Mouse (Mus musculus) neural tube, embryonic 15.5 days (tissue): ENCODE measurements around the gene Ank2. TPM values are rescaled to one million over a fixed set of nuclear protein-coding genes. Genes with fewer than 3 reads are reported as not detected.

ENCODE experiments used
- ATAC-seq: fragments of 200-750 bp; cut with Nextera tagmentation; 2 replicates; pipeline ENCODE4 v1.8.0; 2017; ENCODE audit warnings: mild to moderate bottlenecking, moderate TSS enrichment, moderate library complexity; ENCODE audit not compliant: low FRiP score
- H3K27ac ChIP-seq: fragments of 300-500 bp; sonication (generic); replicated peaks from 2 replicates; pipeline ENCODE4 v1.5.1; 2015; ENCODE audit warnings: mild to moderate bottlenecking, inconsistent platforms
- H3K27me3 ChIP-seq: fragments of 300-500 bp; sonication (generic); replicated peaks from 2 replicates; pipeline ENCODE4 v1.6.1; 2015; ENCODE audit warnings: inconsistent platforms
- H3K36me3 ChIP-seq: fragments of 300-500 bp; sonication (generic); 2 replicates; pipeline ENCODE4 v1.6.1; 2015; ENCODE audit warnings: inconsistent platforms
- H3K4me1 ChIP-seq: fragments of 300-500 bp; sonication (generic); 2 replicates; pipeline ENCODE4 v1.6.1; 2015; ENCODE audit warnings: inconsistent platforms
- H3K4me2 ChIP-seq: fragments of 300-500 bp; sonication (generic); 2 replicates; pipeline ENCODE4 v1.6.1; 2015; ENCODE audit warnings: inconsistent platforms, mild to moderate bottlenecking, moderate library complexity
- H3K4me3 ChIP-seq: fragments of 300-500 bp; sonication (generic); replicated peaks from 2 replicates; pipeline ENCODE4 v1.5.1; 2015; ENCODE audit warnings: mild to moderate bottlenecking, inconsistent platforms
- H3K9ac ChIP-seq: fragments of 300-500 bp; sonication (generic); replicated peaks from 2 replicates; pipeline ENCODE4 v1.6.1; 2015; ENCODE audit warnings: mild to moderate bottlenecking, inconsistent platforms
- H3K9me3 ChIP-seq: fragments of 300-500 bp; sonication (generic); replicated peaks from 2 replicates; pipeline ENCODE4 v1.6.1; 2016; ENCODE audit warnings: inconsistent platforms
- WGBS: fragments of 180-500 bp; shearing (Covaris S2); methylation state at CpG from one replicate; pipeline ENCODE4 v1.1.7; 2015; ENCODE audit warnings: mixed read lengths; 5-methylcytosine and 5-hydroxymethylcytosine counted together
- polyA plus RNA-seq: library from polyadenylated mRNA; unstranded; fragments of >200 nt; fragmentation: Nextera tagmentation; extraction: Ambion mirVana; gene quantifications from 2 replicates; pipeline ENCODE4 v1.2.1, GENCODE M21; 2015

Gene Ank2
- polyA plus RNA-seq, 1 experiment from 2014 or later: 166 TPM

- no peak overlapping the region for H3K4me3 ChIP-seq
- 53% methylated on average over 1 of the region's 1 CpGs for WGBS
- no peak overlapping the region for H3K4me2 ChIP-seq
- ATAC-seq: no peak
- no peaks in the 10 kb centered on the region for H3K36me3 ChIP-seq
- H3K4me1 ChIP-seq: 0 out of 2 replicates have a peak, but pooled peaks cover 2% of the 10 kb centered on the region
- H3K9ac ChIP-seq: no peak overlapping the region
- no peak overlapping the region for H3K27ac ChIP-seq
- H3K9me3 ChIP-seq: no peaks in the 10 kb centered on the region
- no peaks in the 10 kb centered on the region for H3K27me3 ChIP-seq
Measured at GRCm38 (mm10) chr3:127087574-127087973, 411.6 kb downstream of the Ank2 start.

GRCm38 (mm10) chr3:127086834-127087506 lies 412.2 kb downstream of the Ank2 start:
- no peak overlapping the region for H3K9ac ChIP-seq
- no peaks in the 10 kb centered on the region for H3K27me3 ChIP-seq
- H3K9me3 ChIP-seq: no peaks in the 10 kb centered on the region
- 13% methylated on average over 3 of the region's 3 CpGs for WGBS
- no peak overlapping the region for H3K4me3 ChIP-seq
- H3K27ac ChIP-seq: no peak overlapping the region
- no peaks in the 10 kb centered on the region for H3K36me3 ChIP-seq
- ATAC-seq: no peak
- H3K4me2 ChIP-seq: no peak overlapping the region
- H3K4me1 ChIP-seq: 0 out of 2 replicates have a peak, but pooled peaks cover 2% of the 10 kb centered on the region

- Histone ChIP-seq H3K27me3 (no peaks in the 10 kb centered on the region), H3K4me2 (no peak overlapping the region), H3K9me3 (no peaks in the 10 kb centered on the region), H3K4me3 (no peak overlapping the region), H3K36me3 (no peaks in the 10 kb centered on the region; the same call in 1 of the 2 replicates), H3K27ac (no peak overlapping the region), H3K9ac (no peak overlapping the region), H3K4me1 (no peaks in the 10 kb centered on the region)
- 97% methylated on average over 5 of the region's 5 CpGs for WGBS
- no peak for ATAC-seq
Measured at GRCm38 (mm10) chr3:127077369-127077768, 421.8 kb downstream of the Ank2 start.

GRCm38 (mm10) chr3:127075531-127076280 lies 423.4 kb downstream of the Ank2 start:
- Histone ChIP-seq H3K4me1 (no peaks in the 10 kb centered on the region), H3K9ac (no peak overlapping the region), H3K27me3 (no peaks in the 10 kb centered on the region), H3K4me3 (no peak overlapping the region), H3K9me3 (no peaks in the 10 kb centered on the region), H3K27ac (no peak overlapping the region), H3K36me3 (no peaks in the 10 kb centered on the region; the same call in 1 of the 2 replicates), H3K4me2 (no peak overlapping the region)
- WGBS: 73% methylated on average over 8 of the region's 8 CpGs
- no peak for ATAC-seq

GRCm38 (mm10) chr3:127071471-127071870 lies 427.7 kb downstream of the Ank2 start:
- no peaks in the 10 kb centered on the region for H3K27me3 ChIP-seq
- WGBS: 64% methylated on average over 1 of the region's 1 CpGs
- no peaks in the 10 kb centered on the region for H3K9me3 ChIP-seq
- no peak overlapping the region for H3K9ac ChIP-seq
- no peak overlapping the region for H3K27ac ChIP-seq
- H3K4me3 ChIP-seq: no peak overlapping the region
- H3K4me1 ChIP-seq: no peaks in the 10 kb centered on the region
- no peaks in the 10 kb centered on the region; the same call in 1 of the 2 replicates for H3K36me3 ChIP-seq
- no peak for ATAC-seq
- H3K4me2 ChIP-seq: no peak overlapping the region

GRCm38 (mm10) chr3:127063654-127064386 lies 435.3 kb downstream of the Ank2 start:
- no peak for ATAC-seq
- no peak overlapping the region for H3K4me3 ChIP-seq

GRCm38 (mm10) chr3:127059671-127060070 lies 439.5 kb downstream of the Ank2 start:
- no peak overlapping the region for H3K27ac ChIP-seq

More at GRCm38 (mm10) chr3:127063654-127064386, 435.3 kb downstream of the Ank2 start:
- Histone ChIP-seq H3K27me3 (no peaks in the 10 kb centered on the region), H3K4me2 (no peak overlapping the region), H3K4me1 (no peaks in the 10 kb centered on the region), H3K9me3 (no peaks in the 10 kb centered on the region), H3K9ac (no peak overlapping the region), H3K36me3 (no peaks in the 10 kb centered on the region), H3K27ac (no peak overlapping the region)
- WGBS: 86% methylated on average over 5 of the region's 5 CpGs

GRCm38 (mm10) chr3:127041288-127041687 lies 457.9 kb downstream of the Ank2 start:
- Histone ChIP-seq H3K36me3 (peaks cover 14% of the 10 kb centered on the region), H3K27ac (no peak overlapping the region), H3K4me2 (no peak overlapping the region), H3K4me1 (no peaks in the 10 kb centered on the region), H3K4me3 (no peak overlapping the region), H3K27me3 (no peaks in the 10 kb centered on the region), H3K9ac (no peak overlapping the region), H3K9me3 (no peaks in the 10 kb centered on the region)
- no peak for ATAC-seq
- 91% methylated on average over 7 of the region's 7 CpGs for WGBS

More at GRCm38 (mm10) chr3:127059671-127060070, 439.5 kb downstream of the Ank2 start:
- no peak overlapping the region for H3K4me2 ChIP-seq
- H3K9me3 ChIP-seq: no peaks in the 10 kb centered on the region
- no peaks in the 10 kb centered on the region for H3K4me1 ChIP-seq
- H3K27me3 ChIP-seq: no peaks in the 10 kb centered on the region
- ATAC-seq: no peak
- WGBS: 93% methylated on average over 4 of the region's 4 CpGs
- no peak overlapping the region for H3K4me3 ChIP-seq
- H3K36me3 ChIP-seq: no peaks in the 10 kb centered on the region
- no peak overlapping the region for H3K9ac ChIP-seq

- no peaks in the 10 kb centered on the region for H3K27me3 ChIP-seq
- WGBS: 90% methylated on average over 7 of the region's 7 CpGs
Measured at GRCm38 (mm10) chr3:127038570-127038969, 460.6 kb downstream of the Ank2 start.

GRCm38 (mm10) chr3:127036118-127036517 lies 463.0 kb downstream of the Ank2 start:
- no peak overlapping the region for H3K27ac ChIP-seq
- no peak overlapping the region for H3K9ac ChIP-seq
- 79% methylated on average over 5 of the region's 5 CpGs for WGBS
- no peak for ATAC-seq
- H3K4me1 ChIP-seq: no peaks in the 10 kb centered on the region
- H3K36me3 ChIP-seq: peaks cover 27% of the 10 kb centered on the region
- no peaks in the 10 kb centered on the region for H3K9me3 ChIP-seq
- H3K4me3 ChIP-seq: no peak overlapping the region
- no peaks in the 10 kb centered on the region for H3K27me3 ChIP-seq
- no peak overlapping the region for H3K4me2 ChIP-seq

More at GRCm38 (mm10) chr3:127038570-127038969, 460.6 kb downstream of the Ank2 start:
- Histone ChIP-seq H3K27ac (no peak overlapping the region), H3K9ac (no peak overlapping the region), H3K36me3 (peaks cover 17% of the 10 kb centered on the region), H3K4me2 (no peak overlapping the region), H3K4me1 (no peaks in the 10 kb centered on the region), H3K9me3 (no peaks in the 10 kb centered on the region), H3K4me3 (no peak overlapping the region)
- ATAC-seq: no peak

- Histone ChIP-seq H3K27ac (no peak overlapping the region), H3K4me2 (no peak overlapping the region), H3K9me3 (no peaks in the 10 kb centered on the region), H3K36me3 (peaks cover 30% of the 10 kb centered on the region), H3K4me3 (no peak overlapping the region), H3K27me3 (no peaks in the 10 kb centered on the region), H3K9ac (no peak overlapping the region), H3K4me1 (no peaks in the 10 kb centered on the region)
- no peak for ATAC-seq
- 91% methylated on average over 12 of the region's 12 CpGs for WGBS
Measured at GRCm38 (mm10) chr3:127035540-127035939, 463.6 kb downstream of the Ank2 start.
